Comparison of ENCODE assay signal across 8 mouse cellular contexts in genomic region chr3:51749812-51750481, GRCm38 (mm10).
DNase-seq lines count a peak whose midpoint lies in the region; TF ChIP-seq lines count a peak whose summit lies in the region.

No protein-coding gene starts in this region.

- no peak for TF ChIP-seq CTCF in left cerebral cortex, adult 2 months (IDR thresholded peaks at IDR 0.05)
- TF ChIP-seq CTCF in embryonic fibroblast, embryonic 13.5 days (IDR thresholded peaks at IDR 0.05; ENCODE audit: borderline replicate concordance, insufficient read depth, low read length): no peak

- TF ChIP-seq POLR2A in embryonic fibroblast, embryonic 13.5 days (IDR thresholded peaks at IDR 0.05; ENCODE audit: low read depth, low read length): no peak

- intact Hi-C loops in left cerebral cortex, adult 2 months (cut with DNase I): no loop called here
- intact Hi-C loops in heart, postnatal 25 days (cut with DNase I): no loop called here

- peak overlapping the region; percentile 47; the same call in 1 of the 2 replicates for H3K27ac ChIP-seq in left cerebral cortex, adult 2 months
- peak overlapping the region; percentile 51 for H3K27ac ChIP-seq in embryonic fibroblast, embryonic 13.5 days (ENCODE audit: insufficient read depth, low read length)

- no peak overlapping the region for H3K4me3 ChIP-seq in left cerebral cortex, adult 2 months
- no peak overlapping the region for H3K4me3 ChIP-seq in embryonic fibroblast, embryonic 13.5 days (ENCODE audit: insufficient read depth, low read length)

- H3K4me1 ChIP-seq in embryonic fibroblast, embryonic 13.5 days (ENCODE audit: control insufficient read depth, insufficient read depth, low read length): peaks cover 14% of the 10 kb centered on the region

- DNase-seq in left cerebral cortex, adult 2 months (ENCODE audit: extremely low spot score in 1 of 2, low spot score in 2 of 2): no peak
- DNase-seq in left cerebral cortex, adult 11 months (ENCODE audit: low spot score): no peak
- DNase-seq in heart, postnatal 25 days (ENCODE audit: low spot score): peak; percentile 36
- peak; percentile 52 to 70 for DNase-seq in kidney, postnatal 4 days
- peak; percentile 74 for DNase-seq in lung, postnatal 25 days (ENCODE audit: low spot score)
- DNase-seq in yolk sac, embryonic 10.5 days (ENCODE audit: low spot score): peak; percentile 81
- DNase-seq in urinary bladder, adult 2 months (ENCODE audit: low spot score): no peak

Comparison
In these comparisons a context has a peak if more than half of its experiments do, and no peak if none do; other contexts are left out.
1. DNase-seq: peak in heart, postnatal 25 days (single experiment), kidney, postnatal 4 days (2 of 2), lung, postnatal 25 days (single experiment) and yolk sac, embryonic 10.5 days (single experiment); none in left cerebral cortex, adult 2 months (0 of 2), left cerebral cortex, adult 11 months (single experiment) and urinary bladder, adult 2 months (single experiment).